Mouse (Mus musculus) adrenal gland, postnatal 4 days (tissue): ENCODE measurements around the gene Chrm4. TPM values are rescaled to one million over a fixed set of nuclear protein-coding genes. Genes with fewer than 3 reads are reported as not detected.
A peak's percentile ranks its signal among the peaks of the same experiment; 100 is the strongest.

Source experiments
- DNase-seq, 2 experiments: peaks; one replicate each; pipeline ENCODE4 v3.0.0; 2021 to 2022; ENCODE audit warnings: low spot score in 2 of 2, mixed read lengths in 2 of 2
- long read RNA-seq, 2 experiments: library from polyadenylated mRNA; stranded (forward); transcript quantifications; one replicate each; pipeline ENCODE4 v2.0.0; 2021
- total RNA-seq, 2 experiments: library from RNA; stranded (reverse); gene quantifications; 2 replicates each; pipeline ENCODE4 v1.2.3; 2021

Chrm4 gene
- total RNA-seq, result under 1 TPM; 0.34 to 0.42 TPM
- long read RNA-seq, experiment 1, result 0 reads
- long read RNA-seq, experiment 2, partial matches to known transcripts, result 0 of 1 reads
- long read RNA-seq, experiment 2, other reads (novel, unspliced or antisense), result 1 of 1 reads

DNA sequence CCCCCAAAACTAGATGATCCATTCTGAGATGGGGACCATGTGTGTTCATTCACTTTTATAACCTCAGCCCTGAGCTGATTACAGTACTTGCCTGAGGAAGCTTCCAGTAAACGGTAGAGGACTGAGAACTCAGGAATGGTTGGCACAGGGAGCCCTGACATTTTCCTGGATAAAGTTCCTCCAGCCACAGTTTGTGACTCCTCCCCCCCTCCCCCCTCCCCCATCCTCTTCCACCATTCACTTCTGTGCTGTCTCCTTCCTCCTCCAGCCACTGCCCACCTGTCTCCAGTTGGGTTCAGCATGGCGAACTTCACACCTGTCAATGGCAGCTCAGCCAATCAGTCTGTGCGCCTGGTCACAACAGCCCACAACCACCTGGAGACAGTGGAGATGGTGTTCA lies at the start of gene Chrm4:
Gene Chrm4, plus strand, starts transcription at position 301 of the 400 bp plus-strand sequence.
- DNase-seq, result no peak

DNA sequence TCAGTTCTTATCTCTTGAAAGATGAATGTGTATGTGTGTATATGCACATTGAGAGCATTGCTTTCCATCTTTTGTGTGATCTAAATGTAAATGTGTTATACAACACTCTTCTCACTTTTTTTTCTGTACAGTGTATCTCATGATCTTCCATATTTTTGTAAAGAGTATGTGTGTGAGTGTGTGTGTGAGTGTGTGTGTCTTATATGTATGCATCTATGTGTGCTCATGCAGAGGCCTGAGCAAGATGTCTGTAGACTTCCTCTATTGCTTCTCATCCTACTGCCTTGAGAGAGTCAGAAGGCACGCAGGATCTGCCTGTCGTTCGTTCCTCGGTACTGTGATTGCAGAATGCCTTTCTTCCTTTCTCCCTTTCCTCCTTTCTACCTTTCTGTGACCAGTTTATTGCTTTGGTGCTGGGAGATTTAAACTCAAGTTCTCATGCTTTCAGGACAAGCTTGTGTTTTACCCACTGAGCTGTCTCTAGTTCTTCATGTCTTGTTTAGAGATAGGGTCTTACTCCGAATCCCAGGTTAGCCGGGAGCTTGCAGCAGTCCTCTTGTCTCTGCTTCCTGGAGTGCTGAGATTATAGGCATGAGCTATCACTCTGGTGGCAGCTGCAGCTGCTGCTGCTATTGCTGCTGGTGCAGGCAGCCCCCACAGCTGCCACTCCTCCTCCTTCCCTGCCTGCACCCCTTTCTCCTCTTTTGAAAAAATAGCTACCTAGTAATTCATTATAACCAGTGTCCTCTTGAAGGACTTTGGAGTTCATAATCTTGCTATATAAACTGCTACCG lies 48.5 kb upstream of the Chrm4 start:
- no peak for DNase-seq

DNA sequence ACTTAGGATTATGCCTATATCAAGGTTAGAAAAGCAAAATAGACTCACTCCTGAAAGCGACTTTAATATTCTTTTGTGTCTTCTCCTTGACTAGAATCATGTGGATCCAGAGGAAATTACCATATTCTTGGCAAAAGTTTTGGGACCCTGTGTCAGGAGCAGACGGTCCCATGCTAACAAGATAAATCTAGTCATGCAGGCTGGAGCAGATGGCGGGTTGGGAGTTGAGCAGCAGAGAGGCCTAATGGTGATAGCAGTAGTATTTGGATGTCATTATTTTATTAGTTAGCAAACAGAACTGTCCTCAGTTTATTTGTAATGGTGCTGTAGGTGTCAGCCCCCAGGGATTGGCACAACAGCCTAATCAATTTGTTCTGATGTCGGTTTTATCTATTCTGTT lies 43.1 kb upstream of the Chrm4 start:
- no peak for DNase-seq

DNA sequence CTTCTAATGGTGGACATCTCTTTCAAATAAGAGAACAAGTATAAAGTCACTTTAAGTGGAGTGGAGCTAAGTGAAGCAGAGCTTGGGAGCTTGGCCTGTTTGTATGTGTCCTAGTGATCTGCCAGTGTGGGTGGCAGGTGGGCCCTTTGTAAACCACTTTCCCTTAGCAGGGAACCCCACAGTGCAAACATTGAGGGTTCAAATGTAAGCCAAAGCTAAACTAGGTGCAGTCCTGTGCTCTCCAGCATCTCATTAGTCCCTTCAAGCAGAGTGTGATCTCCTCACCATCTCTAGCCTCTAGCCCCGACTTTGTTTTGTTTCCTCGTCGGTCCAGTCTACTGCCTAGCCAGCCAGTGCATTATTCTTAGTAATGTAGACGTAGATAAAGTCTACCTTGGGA lies 42.4 kb upstream of the Chrm4 start:
- no peak for DNase-seq

DNA sequence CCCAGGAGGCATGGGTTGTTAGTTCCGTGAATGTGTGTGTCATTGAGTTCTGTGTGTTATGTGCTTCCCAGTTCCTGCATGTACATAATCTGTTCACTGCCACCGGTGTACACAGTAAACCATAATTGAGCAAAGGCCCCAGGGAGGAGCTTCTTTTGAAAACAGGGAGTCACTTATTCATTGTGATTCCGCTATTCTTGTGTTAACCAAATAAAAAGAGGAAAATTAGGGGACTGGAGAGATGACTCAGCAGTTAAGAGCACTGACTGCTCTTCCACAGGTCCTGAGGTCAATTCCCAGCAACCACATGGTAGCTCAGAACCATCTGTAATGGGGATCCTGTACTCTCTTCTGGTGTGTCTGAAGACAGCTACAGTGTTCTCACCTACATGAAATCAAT lies 32.3 kb upstream of the Chrm4 start:
- no peak for DNase-seq

DNA sequence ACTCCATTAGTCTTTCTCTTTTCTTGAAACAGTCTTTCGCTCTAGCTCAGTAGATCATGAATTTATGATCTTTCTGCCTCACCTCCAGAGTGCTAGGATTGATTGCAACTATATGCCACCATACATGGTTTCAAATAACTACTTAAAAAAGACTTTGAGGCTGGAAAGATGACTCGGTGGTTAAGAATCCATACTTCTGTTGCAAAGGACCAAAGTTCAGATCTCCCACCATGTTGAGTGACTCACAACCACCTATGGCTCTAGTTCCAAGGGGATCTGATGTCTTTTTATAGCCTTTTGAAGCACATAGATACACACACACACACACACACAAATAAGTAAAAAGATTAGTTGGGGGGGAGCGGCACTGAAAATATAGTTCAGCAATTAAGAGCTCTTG lies 31.6 kb upstream of the Chrm4 start:
- no peak for DNase-seq

DNA sequence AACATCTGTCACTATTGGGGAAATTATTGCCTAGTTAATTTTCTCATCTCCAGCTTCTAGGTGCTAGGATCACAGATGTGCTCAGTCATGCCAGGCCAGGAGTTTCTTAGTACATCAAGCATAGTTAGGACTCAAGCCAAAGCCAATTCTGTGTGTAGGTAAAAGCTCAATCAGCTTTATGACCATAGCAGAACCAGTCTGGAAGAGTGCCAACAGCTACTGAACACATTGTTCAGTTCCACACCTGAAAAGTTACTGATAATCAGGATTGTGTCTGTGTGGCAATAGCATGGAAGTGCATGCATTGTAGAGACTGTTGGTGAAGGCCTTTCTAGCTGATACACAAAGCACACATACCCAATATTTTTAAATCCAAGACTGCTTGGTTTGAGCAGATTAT lies 29.1 kb upstream of the Chrm4 start:
- no peak for DNase-seq

DNA sequence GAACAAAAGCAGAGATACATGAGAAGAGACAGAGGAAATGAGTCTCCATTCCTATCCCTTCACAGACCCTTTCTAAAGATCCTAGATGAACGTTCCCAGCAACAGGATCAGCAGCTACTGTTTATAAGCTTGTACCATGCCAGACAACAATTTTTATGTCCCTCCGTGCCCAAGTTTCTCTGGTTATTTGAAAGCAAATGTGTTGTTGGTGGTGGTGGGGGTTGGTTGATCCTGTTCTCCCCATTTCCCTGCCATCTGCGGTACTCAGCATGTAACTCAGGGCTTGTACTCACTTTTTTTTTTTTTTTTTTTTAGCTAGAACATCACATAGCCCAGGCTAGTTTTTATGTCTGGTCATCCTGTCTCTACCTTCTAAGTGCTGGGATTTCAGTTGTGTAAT lies 27.9 kb upstream of the Chrm4 start:
- no peak for DNase-seq

DNA sequence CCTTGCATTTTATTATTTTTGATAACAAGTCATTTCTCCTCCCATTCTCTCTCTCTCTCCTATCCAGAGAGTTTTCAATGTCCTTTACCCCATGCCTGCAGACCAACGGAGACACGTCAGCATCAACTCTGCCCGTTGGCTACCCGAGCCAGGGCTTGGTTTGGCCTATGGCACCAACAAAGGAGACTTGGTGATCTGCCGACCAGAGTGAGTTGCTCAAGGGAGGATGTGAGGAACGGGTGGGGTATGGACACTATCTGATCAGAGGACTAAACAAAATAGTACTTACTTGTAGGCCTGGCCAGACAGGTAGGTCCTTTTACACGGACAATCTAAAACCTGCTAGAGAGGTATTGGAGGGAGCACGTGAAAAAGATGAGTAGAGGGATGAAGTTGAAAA lies 26.6 kb upstream of the Chrm4 start:
- DNase-seq, result no peak

DNA sequence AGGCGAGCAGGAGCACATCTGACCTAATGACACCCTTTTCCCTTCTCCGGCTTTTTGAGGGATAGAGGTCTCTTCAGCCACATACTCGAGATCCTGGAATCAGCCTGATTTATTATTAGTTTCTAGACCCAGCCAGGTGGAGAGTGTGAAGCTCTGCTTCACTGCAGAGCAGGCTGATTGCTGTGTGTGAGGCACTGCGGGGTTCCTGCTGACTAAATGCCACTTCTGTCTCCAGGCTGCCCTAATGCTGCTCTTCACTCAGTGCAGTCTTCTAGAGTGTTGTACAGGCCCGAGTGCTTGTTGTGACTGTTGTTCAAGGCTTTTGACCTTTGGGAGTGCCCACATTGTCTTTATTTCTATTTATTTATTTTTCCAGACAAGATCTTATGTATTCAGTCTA lies 24.7 kb upstream of the Chrm4 start:
- no peak for DNase-seq

DNA sequence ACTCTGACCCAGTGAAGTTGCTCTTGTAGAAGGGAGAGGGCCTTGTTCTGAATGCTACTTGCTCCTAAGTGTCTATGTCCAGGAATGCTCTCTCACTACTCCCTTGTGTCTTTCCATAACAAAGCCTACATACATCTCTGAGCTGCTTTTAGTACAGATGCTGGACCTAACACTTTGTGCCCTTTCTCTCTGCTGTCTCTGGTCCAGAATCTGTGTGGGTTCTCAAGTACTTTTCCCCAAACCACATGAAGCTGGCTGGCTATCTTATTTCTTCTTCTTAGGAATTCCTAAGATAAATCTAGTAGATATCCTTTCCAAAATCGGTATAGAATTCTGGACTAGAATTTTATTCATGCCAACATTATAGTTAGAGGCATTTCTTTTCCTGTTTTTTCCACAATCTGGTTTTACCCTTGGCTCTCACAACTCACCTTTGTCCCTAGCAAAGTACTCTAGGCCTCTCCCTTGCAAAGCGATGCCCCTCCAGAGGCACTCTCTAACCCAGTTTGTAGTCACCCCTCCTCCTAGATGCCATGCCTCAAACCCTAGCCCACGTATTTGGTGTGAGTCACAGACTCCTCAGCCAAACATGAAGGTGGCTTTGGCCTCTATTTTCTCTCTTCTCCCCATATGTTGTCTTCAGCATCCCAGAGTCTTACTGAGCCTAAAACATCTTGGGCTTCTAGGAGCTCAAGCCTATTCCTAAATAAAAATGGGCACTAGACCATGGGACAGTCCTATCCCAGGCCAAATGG lies 23.7 kb upstream of the Chrm4 start:
- no peak for DNase-seq

DNA sequence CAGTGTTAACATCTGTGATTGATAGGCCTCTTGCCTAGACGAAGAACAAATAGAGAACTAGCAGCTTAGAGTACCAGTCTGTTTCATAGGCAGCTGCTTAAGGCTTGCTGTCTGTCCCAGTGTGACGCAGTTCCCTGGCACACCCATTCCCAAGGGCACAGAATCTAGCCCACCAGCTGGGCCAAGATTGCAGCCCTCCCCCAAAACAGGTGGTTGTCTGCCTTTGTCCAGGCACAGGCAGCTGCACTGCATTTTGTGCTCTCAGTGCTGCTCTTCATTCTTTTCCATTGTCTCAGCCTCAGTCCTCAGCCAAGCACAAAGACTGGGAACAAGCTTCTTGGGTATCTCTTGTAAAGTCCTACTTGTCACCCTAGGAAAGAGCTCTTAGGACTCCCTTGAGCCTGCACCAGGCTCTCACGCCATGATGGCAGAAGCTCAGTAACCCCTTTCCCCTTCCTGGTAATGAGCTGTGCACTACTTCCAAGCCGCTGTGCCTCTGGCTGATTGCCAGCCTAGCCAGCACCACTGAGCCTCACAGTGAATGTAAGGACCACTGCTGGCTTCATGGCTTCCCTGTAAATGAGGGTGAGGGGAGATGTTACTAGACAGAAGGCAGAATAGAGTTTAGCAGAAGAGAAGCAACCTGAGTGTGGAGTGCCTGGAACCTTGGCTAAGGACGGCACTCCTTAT lies 22.3 kb upstream of the Chrm4 start:
- no peak for DNase-seq

DNA sequence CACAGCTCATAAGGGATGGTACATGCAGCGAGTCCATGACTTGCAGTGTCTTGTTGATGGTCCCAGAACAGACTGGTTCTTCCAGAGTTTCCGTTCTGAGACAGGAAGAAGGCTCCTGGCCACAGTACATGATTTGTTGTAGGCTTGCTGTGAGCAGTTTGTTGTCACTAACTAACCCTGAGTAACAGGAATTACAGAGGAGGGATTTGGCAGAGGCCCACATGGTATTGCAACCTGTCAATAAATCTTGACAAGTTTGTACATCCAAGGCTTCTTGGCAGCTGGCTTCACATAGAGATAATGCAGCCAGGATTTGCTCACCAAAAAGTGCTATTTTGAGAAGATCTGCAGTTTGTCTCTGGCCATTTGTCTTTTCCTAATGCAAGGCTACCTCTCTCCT lies 20.9 kb upstream of the Chrm4 start:
- DNase-seq, result no peak

DNA sequence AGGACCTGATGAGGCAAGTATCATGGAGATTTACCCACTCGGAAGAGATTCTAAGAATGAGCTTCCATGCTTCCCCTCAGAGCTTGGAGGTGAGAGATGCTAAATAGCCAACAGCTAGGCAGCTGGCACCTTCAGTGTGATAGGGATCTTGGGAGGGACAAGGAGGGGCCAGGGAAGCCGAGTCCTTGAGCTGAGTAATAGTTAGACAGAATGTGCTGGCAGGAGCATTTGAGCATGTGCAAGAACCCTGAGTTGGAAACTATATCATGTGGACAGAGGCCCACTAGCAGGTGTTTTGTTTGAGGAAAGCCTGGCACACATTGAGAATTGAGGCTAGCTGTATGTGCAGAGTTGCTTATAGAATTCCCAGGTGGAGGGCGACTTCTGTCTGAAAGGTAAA lies 14.4 kb upstream of the Chrm4 start:
- no peak for DNase-seq

DNA sequence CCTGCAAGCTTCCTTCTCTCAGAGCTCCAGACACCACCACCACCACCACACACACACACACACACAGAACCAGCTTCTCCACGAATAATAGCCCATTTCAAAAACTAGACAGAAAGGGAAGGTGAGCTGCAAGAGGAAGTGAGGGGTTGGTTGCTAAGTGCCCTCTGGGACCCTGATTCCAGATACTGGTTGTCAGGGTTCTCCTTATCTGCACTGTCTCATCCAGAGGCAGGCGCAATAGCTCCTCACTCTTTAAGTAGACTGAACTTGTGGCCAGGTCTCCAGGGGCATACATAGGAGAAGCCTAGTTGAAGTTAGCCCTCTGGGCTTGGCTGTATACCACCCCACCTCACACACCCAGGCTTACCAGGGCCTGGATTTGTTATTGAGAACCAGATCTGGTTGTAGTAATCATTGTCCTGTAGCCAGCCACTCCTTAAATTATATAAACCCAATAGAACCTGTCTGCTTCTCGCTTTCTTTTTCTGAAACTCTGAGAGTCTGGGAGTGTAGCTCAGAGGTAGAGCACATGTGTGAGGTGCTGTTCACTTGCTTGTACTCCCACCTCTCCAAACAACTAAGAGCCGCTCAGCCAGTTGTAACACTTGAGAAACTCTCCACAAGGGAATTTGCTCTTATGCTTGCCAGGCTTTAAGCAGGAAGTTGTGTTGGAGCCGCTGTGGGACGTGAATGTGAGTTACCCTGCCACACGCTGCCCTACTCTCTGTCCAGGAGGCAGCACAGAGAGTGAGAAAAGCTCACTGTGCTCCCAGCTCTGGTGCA lies 13.5 kb upstream of the Chrm4 start:
- DNase-seq, result no peak

DNA sequence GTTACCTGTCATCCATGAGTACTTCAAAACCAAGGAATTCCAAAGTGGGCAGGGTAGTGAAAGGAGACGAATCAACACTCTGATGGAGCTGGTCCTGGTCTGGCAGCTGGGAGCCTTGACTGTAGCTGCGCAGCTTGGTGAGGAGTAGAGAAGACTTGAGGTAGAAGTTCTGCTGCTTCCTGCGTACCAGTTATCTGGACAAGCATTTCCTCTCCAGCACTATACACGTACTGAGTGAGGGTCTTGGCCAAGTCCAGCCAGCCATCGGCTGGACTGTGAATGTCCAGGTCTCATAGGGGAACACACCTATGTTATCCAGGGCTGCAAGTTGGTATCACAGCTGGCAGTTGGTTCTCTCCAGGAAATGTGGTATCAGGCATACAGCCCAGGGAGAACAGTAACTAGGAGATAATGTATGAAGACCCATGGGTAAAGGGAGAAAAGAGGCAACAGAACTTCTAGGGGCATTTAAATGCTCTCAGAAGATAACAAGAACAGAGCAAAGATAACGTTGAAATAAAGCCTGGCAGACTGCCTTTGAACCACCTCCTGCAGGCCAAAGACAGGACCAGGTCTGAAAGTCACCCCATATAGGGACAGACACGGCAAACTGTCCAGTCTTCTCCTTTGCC lies 10.6 kb upstream of the Chrm4 start:
- DNase-seq, result no peak

DNA sequence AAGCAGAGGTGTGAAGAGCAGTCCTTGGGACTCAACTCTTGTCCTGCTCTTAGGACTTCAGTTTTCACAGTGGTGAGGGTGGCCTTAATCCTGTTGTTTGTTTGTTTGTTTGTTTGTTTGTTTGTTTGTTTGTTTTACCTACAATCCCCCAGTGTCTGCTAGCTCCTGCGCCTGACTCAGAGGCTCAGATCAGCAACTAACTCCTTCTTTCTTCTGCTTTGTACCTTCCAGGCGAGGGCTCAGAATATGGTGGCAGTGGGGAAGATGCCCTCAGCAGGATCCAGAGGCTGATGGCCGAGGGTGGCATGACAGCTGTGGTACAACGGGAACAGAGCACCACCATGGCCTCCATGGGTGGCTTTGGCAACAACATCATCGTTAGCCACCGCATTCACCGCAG lies 10.0 kb upstream of the Chrm4 start:
- DNase-seq, result no peak

DNA sequence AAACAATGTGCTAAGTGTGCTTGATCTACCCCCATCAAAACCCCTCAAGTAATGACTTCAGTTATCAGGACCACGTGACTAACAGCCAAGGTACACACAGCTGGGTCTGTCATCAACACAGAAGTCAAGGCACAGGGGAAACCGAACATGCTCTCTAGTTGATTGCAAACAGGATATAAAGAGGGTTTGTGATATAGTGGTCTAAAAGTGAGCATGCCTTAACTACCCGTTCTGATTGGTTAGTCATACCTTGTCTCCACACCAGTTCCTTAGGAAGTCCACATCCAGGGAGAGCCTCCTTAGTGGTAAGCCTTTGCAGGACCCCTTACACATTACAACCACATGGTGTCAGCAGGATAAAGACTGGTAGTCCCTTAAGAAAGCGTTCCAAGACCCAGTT lies 6.9 kb upstream of the Chrm4 start:
- no peak for DNase-seq

DNA sequence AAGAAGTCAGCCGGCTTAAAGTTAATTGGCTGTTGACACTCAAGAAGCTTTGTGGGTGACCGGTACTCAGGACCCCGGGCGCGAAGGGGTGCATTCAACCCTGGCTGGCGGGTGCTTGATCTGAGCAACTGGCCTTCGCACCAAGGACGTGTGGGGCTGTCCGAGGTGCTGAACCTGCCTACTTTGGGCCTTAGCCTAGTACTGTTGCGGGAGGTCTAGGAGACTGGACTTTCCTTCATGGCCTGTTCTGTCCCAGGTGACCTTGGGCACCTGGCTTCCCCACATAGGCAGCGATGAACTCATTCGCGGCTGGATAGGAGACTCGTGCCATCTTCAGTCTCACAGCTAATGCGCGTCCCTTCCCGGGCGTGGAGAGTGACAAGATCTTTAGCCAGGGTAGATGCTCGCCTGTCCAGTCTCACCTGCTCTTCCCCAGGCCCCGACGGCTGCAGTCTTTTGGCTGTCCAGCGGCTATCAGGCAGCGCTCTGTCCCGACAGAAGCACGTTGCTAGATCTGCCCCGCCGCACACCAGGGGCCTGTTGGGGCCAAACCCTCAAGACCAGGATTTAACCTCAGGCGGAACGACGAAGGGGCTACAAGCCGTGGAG lies 5.8 kb upstream of the Chrm4 start:
- DNase-seq, result peak in 1 of 2 experiments; percentile 64
